Mouse (Mus musculus): ENCODE data around the gene Acox1. TPM values are rescaled to one million over a fixed set of nuclear protein-coding genes. Genes with fewer than 3 reads are reported as not detected.

Acox1 gene
- polyA plus RNA-seq, 1 experiment from 2014 or later, result 67.8 TPM

DNA sequence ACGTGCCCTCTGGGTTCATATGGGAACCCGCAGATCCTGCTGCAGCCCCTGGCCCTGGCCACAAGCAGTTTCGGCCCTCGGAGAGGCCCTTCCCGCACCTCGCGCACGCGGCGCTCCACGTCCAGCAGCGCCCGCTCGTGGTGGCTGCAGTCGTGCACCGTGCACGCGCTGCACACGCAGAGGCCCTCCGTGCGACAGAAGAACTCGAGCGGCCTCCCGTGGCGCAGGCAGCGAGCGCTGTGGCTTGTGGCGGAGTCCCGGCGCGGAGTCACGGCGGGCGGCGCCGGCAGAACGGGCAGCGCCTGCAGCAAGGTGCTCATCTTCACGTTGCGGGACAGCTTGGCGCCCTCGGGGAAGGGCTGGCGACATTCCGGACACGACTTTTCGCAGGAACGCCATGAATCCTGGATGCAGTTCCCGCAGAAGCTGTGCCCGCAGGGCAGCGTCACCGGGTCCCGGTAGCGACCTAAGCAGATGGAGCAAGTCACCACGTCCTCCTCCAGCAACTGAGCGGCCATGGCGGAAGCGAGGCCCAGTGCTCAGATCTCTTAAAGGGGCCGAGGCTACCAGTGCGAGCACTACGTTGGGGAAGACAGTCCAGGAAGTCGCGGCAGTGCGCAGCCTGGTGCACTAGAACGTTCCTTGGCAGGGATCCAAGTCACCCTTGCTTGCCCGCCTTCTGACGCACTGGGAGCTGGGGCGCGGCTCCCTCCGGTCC is 68.2 kb downstream of the Acox1 start, which contains the start of gene Trim65:
Gene Trim65 (minus strand): TSS at position 641 of the 718 bp plus-strand sequence.
- H3K27me3 ChIP-seq (replicated peaks; ENCODE audit: control insufficient read depth, insufficient read depth, low read length), result no peaks in the 10 kb centered on the region
- peak within 1 kb of the TSS; percentile 94 for H3K27ac ChIP-seq (ENCODE audit: low read depth, low read length)
- H3K9ac ChIP-seq (ENCODE audit: low read depth, low read length), result peak within 1 kb of the TSS; percentile 84
- H3K4me2 ChIP-seq (ENCODE audit: low read length), result peak within 1 kb of the TSS; percentile 77
- under 1% methylated on average over 54 of the region's 69 CpGs for WGBS
- H3K9me3 ChIP-seq (ENCODE audit: control insufficient read depth, low read length), result no peaks in the 10 kb centered on the region
- H3K4me3 ChIP-seq (ENCODE audit: low read length), result peak within 1 kb of the TSS; percentile 61
- ATAC-seq, result peak; percentile 88
- H3K4me1 ChIP-seq (ENCODE audit: control insufficient read depth, insufficient read depth, low read depth, low read length), result peaks cover 25% of the 10 kb centered on the region
- H3K36me3 ChIP-seq (ENCODE audit: control insufficient read depth, insufficient read depth, low read length), result peaks cover 7% of the 10 kb centered on the region

DNA sequence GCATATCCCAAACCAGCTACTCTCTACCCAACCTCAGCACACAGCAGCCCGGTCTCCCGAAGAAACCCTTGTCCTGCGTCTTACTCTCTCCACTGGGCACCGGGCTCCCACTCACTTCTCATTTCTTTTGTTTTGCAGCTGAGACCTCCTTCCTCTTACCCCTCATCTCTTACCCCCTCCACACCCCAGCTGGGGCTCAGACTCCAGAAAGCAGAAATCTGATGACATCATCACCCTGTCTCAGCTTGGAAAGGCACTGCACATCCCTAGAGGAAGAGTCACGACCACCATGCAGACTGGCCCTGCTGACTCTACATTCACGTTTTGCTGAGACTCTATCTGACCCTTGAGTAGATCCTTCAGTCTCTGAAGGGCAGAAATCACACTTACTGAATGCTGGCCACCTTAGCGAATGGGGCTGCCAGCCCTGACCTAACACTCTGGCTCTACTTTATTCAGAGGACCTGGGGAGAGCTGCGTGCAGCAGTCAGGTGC is 68.8 kb downstream of the Acox1 start:
- Histone ChIP-seq H3K4me1 (ENCODE audit: control insufficient read depth, insufficient read depth, low read depth, low read length) (peaks cover 25% of the 10 kb centered on the region), H3K36me3 (ENCODE audit: control insufficient read depth, insufficient read depth, low read length) (peaks cover 11% of the 10 kb centered on the region), H3K4me2 (ENCODE audit: low read length) (peak overlapping the region; percentile 77), H3K27ac (ENCODE audit: low read depth, low read length) (peak overlapping the region; percentile 94), H3K27me3 (replicated peaks; ENCODE audit: control insufficient read depth, insufficient read depth, low read length) (no peaks in the 10 kb centered on the region), H3K4me3 (ENCODE audit: low read length) (peak overlapping the region; percentile 61), H3K9me3 (ENCODE audit: control insufficient read depth, low read length) (no peaks in the 10 kb centered on the region), H3K9ac (ENCODE audit: low read depth, low read length) (peak overlapping the region; percentile 84)
- peak; percentile 19 for ATAC-seq
- WGBS, result 27% methylated on average over 8 of the region's 8 CpGs

DNA sequence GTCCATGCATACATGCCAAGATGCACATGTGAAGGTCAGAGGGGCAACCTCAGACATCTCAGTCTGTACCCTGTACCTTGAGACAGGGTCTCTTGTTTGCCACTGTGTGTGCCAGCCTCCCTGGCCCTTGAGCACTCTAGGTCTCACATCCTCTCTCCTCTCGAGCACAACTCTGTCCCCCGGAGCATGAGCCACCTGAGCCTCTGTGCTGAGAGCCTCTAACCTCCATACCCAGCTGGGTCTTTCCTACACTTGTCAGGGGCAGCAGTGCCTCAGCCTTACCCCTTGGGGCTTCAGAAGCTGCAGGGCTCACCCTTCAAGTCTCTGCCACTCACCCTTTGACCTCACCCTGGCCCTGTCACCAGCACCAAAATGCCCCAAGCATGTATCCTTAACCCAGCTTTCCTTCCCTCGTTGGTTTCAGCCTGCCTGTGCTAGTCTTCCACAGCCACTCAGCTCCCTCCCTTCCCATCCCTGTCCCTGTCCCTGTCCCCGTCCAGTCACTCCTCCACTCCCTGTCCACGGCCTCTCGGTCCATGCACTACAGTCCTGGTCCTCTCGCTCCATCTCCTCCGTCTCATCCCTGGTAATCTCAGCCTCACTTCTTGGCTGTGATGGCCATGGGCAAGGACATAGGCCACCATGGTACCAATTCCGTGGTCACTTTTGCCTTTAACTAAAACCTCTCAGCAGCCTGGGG is 69.6 kb downstream of the Acox1 start:
- WGBS, result 76% methylated on average over 9 of the region's 9 CpGs
- H3K4me1 ChIP-seq (ENCODE audit: control insufficient read depth, insufficient read depth, low read depth, low read length), result peaks cover 25% of the 10 kb centered on the region
- no peak for ATAC-seq
- H3K27me3 ChIP-seq (replicated peaks; ENCODE audit: control insufficient read depth, insufficient read depth, low read length), result no peaks in the 10 kb centered on the region
- peak overlapping the region; percentile 84; the same call in 1 of the 2 replicates for H3K9ac ChIP-seq (ENCODE audit: low read depth, low read length)
- no peak overlapping the region for H3K27ac ChIP-seq (ENCODE audit: low read depth, low read length)
- no peaks in the 10 kb centered on the region for H3K9me3 ChIP-seq (ENCODE audit: control insufficient read depth, low read length)
- no peak overlapping the region for H3K4me3 ChIP-seq (ENCODE audit: low read length)
- peaks cover 11% of the 10 kb centered on the region for H3K36me3 ChIP-seq (ENCODE audit: control insufficient read depth, insufficient read depth, low read length)
- H3K4me2 ChIP-seq (ENCODE audit: low read length), result peak overlapping the region; percentile 77

DNA sequence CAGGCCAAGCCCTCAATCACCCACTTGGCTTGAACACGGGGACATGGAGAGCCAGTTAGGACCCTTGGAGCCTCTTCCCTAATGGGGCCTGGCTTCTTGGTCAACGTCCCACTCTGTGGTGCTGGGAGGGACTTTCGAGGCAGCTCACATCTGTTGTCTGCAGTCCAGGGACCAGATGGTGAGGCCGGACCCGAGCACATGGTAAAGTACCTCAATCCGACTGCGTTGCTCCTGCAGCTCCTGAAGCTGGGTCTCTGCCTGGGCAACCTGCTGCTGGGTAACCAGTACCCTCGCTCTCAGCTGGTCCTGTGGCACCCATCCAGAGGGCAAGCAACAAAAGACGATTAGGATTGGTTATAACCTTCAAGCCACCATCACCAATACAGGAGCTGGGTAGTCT is 70.9 kb downstream of the Acox1 start:
- Histone ChIP-seq H3K9me3 (ENCODE audit: control insufficient read depth, low read length) (no peaks in the 10 kb centered on the region), H3K27me3 (replicated peaks; ENCODE audit: control insufficient read depth, insufficient read depth, low read length) (no peaks in the 10 kb centered on the region), H3K9ac (ENCODE audit: low read depth, low read length) (no peak overlapping the region), H3K4me3 (ENCODE audit: low read length) (no peak overlapping the region), H3K4me2 (ENCODE audit: low read length) (no peak overlapping the region), H3K36me3 (ENCODE audit: control insufficient read depth, insufficient read depth, low read length) (peaks cover 11% of the 10 kb centered on the region), H3K27ac (ENCODE audit: low read depth, low read length) (peak overlapping the region; percentile 4; the same call in 1 of the 2 replicates), H3K4me1 (ENCODE audit: control insufficient read depth, insufficient read depth, low read depth, low read length) (peaks cover 25% of the 10 kb centered on the region)
- ATAC-seq, result no peak
- 54% methylated on average over 9 of the region's 9 CpGs for WGBS

DNA sequence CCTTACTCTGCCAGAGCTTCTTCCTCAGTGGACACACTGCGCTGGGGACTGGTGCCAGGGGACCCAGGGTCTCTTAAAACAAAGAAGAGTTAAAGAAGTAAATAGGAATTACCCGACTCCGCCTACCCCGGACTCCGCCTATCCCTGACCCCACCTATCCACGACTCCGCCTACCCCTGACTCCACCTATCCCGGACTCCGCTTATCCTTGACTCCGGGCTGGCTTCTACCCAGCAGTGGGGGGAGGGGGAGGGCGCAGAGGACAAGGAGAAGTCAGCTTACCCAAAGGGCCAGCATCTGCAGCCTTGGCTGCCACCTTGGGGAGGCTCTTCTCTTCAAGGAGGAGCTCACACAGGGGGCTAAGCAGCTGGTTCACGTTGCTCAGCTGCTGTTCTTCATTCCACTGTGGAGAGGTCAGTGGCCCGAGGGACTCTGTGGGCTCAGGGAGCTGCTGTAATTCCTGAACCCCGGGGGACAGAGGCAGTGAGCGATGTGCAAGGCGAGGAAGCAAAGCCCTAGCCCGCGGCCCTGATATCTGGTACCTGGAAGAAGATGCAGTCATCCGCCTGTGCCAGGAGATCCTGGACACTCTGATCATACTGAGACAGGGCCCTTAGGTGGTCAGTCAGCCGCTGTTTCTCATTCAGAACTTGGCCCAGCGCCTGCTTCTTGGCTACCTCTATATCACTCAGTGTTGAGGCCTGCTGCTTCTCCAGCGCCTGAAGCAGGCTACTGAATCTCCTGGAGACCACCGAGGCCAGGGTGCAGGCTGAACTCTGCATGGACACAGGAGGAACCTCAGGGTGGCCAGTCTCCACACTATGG is 71.5 kb downstream of the Acox1 start, which contains the start of gene Trim47:
Gene Trim47 (minus strand): TSS at position 55 of the 825 bp plus-strand sequence.
- peak within 1 kb of the TSS; percentile 4 for H3K27ac ChIP-seq (ENCODE audit: low read depth, low read length)
- no peak for ATAC-seq
- H3K4me1 ChIP-seq (ENCODE audit: control insufficient read depth, insufficient read depth, low read depth, low read length), result peaks cover 25% of the 10 kb centered on the region
- 0 out of 2 replicates have a peak within 1 kb of the TSS, but pooled peaks have one; percentile 3 for H3K4me2 ChIP-seq (ENCODE audit: low read length)
- 0 out of 2 replicates have a peak within 1 kb of the TSS, but pooled peaks have one; percentile 3 for H3K9ac ChIP-seq (ENCODE audit: low read depth, low read length)
- H3K27me3 ChIP-seq (replicated peaks; ENCODE audit: control insufficient read depth, insufficient read depth, low read length), result no peaks in the 10 kb centered on the region
- WGBS, result 29% methylated on average over 22 of the region's 23 CpGs
- no peaks in the 10 kb centered on the region for H3K9me3 ChIP-seq (ENCODE audit: control insufficient read depth, low read length)
- H3K4me3 ChIP-seq (ENCODE audit: low read length), result no peak within 1 kb of the TSS
- peaks cover 11% of the 10 kb centered on the region for H3K36me3 ChIP-seq (ENCODE audit: control insufficient read depth, insufficient read depth, low read length)

DNA sequence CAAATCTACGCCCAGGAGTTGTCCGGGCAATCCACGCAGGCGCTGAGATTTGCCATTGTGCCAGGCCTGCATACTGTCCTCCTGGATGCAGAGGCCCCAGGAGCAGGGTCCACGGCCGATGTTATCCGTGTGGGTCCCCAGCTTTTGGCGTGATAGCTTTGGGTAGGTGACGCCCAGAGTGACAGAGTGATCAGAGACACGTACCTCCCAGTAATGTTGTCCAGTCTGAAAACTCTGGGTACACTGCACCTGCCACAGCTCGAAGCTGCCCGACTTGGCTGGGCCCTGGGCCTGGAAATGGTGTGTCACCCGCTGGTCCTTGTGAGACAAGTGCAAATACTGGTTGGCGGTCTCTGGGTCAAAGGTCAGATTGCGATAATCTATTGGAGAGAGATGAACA is 72.6 kb downstream of the Acox1 start:
- H3K9ac ChIP-seq (ENCODE audit: low read depth, low read length), result no peak overlapping the region
- peaks cover 19% of the 10 kb centered on the region for H3K4me1 ChIP-seq (ENCODE audit: control insufficient read depth, insufficient read depth, low read depth, low read length)
- no peaks in the 10 kb centered on the region for H3K9me3 ChIP-seq (ENCODE audit: control insufficient read depth, low read length)
- 95% methylated on average over 15 of the region's 15 CpGs for WGBS
- H3K4me3 ChIP-seq (ENCODE audit: low read length), result no peak overlapping the region
- H3K4me2 ChIP-seq (ENCODE audit: low read length), result no peak overlapping the region
- no peak overlapping the region for H3K27ac ChIP-seq (ENCODE audit: low read depth, low read length)
- peaks cover 8% of the 10 kb centered on the region for H3K36me3 ChIP-seq (ENCODE audit: control insufficient read depth, insufficient read depth, low read length)
- H3K27me3 ChIP-seq (replicated peaks; ENCODE audit: control insufficient read depth, insufficient read depth, low read length), result no peaks in the 10 kb centered on the region
- ATAC-seq, result no peak

Other genes starting within 250 kb of the Acox1 start
- gene Itgb4, start 224.3 kb downstream of the Acox1 start, polyA plus RNA-seq (2015; fragmentation: Nextera tagmentation; extraction: Ambion mirVana), result 1.8 and 2.1 TPM in 2 replicates
- 76.0 and 76.2 TPM in 2 replicates for gene Galk1, start 186.3 kb downstream of the Acox1 start, polyA plus RNA-seq (2015; fragmentation: Nextera tagmentation; extraction: Ambion mirVana)
- gene H3f3b, start 171.1 kb downstream of the Acox1 start, polyA plus RNA-seq (2015; fragmentation: Nextera tagmentation; extraction: Ambion mirVana), result 1,585 and 1,603 TPM in 2 replicates
- gene Unk, start 168.7 kb downstream of the Acox1 start, polyA plus RNA-seq (2015; fragmentation: Nextera tagmentation; extraction: Ambion mirVana), result 30.1 and 37.6 TPM in 2 replicates
- gene Unc13d, start 121.1 kb downstream of the Acox1 start, polyA plus RNA-seq (2015; fragmentation: Nextera tagmentation; extraction: Ambion mirVana), result 0.69 and 0.80 TPM in 2 replicates
- gene Wbp2, start 112.0 kb downstream of the Acox1 start, polyA plus RNA-seq (2015; fragmentation: Nextera tagmentation; extraction: Ambion mirVana), result 183 and 225 TPM in 2 replicates
- 13.5 and 14.5 TPM in 2 replicates for gene Trim47, start 71.8 kb downstream of the Acox1 start, polyA plus RNA-seq (2015; fragmentation: Nextera tagmentation; extraction: Ambion mirVana)
- 3.0 and 4.2 TPM in 2 replicates for gene Trim65, start 67.9 kb downstream of the Acox1 start, polyA plus RNA-seq (2015; fragmentation: Nextera tagmentation; extraction: Ambion mirVana)
- gene Mrpl38, start 60.2 kb downstream of the Acox1 start, polyA plus RNA-seq (2015; fragmentation: Nextera tagmentation; extraction: Ambion mirVana), result 84.0 and 86.8 TPM in 2 replicates
- 49.5 and 55.5 TPM in 2 replicates for gene Fbf1, start 30.9 kb downstream of the Acox1 start, polyA plus RNA-seq (2015; fragmentation: Nextera tagmentation; extraction: Ambion mirVana)
- gene Ten1, start 190 bp downstream of the Acox1 start, polyA plus RNA-seq (2015; fragmentation: Nextera tagmentation; extraction: Ambion mirVana), result 92.1 and 106 TPM in 2 replicates
- gene Evpl, start 39.0 kb upstream of the Acox1 start, polyA plus RNA-seq (2015; fragmentation: Nextera tagmentation; extraction: Ambion mirVana), result 1.1 and 1.2 TPM in 2 replicates
- gene Srp68, start 75.2 kb upstream of the Acox1 start, polyA plus RNA-seq (2015; fragmentation: Nextera tagmentation; extraction: Ambion mirVana), result 61.8 and 62.4 TPM in 2 replicates
- gene Galr2, start 81.9 kb upstream of the Acox1 start, polyA plus RNA-seq (2015; fragmentation: Nextera tagmentation; extraction: Ambion mirVana), result 0.25 and 1.1 TPM in 2 replicates
- 122 and 127 TPM in 2 replicates for gene Exoc7, start 108.2 kb upstream of the Acox1 start, polyA plus RNA-seq (2015; fragmentation: Nextera tagmentation; extraction: Ambion mirVana)
- 13.2 and 16.2 TPM in 2 replicates for gene Foxj1, start 136.4 kb upstream of the Acox1 start, polyA plus RNA-seq (2015; fragmentation: Nextera tagmentation; extraction: Ambion mirVana)
- gene Rnf157, start 214.0 kb upstream of the Acox1 start, polyA plus RNA-seq (2015; fragmentation: Nextera tagmentation; extraction: Ambion mirVana), result 27.8 and 28.5 TPM in 2 replicates
- gene Ubald2, start 235.0 kb upstream of the Acox1 start, polyA plus RNA-seq (2015; fragmentation: Nextera tagmentation; extraction: Ambion mirVana), result 28.3 and 35.1 TPM in 2 replicates